Mouse (Mus musculus) ovary, postnatal 10 days (tissue): Measurements from ENCODE around the gene Mybph.

Experiments used
- DNase-seq: peaks from one replicate; pipeline ENCODE4 v3.0.0; 2022; ENCODE audit warnings: low spot score

Mybph gene

GRCm38 (mm10) chr1:134193126-134193525, at the start of gene Mybph:
Mybph (plus strand) TSS chr1:134193448.
- no peak for DNase-seq

DNA sequence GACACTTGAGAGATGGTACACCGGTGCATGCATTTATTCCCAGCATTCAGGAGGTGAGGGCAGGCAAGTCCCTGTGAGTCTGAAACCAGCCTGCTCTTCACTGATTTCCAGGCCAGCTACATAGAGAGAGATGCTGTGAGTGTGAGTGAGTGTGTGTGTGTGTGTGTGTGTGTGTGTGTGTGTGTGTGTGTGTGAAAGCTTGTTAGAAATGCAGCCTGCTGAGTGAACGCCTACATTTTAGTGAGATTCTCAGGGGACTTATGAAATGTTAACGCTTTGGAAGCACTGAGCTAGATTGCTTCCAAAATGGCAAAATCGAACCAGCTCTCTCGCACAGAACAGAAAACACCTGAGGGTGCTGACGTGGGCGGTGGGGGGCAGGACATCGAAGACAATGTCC, 47.2 kb upstream of the Mybph start:
- DNase-seq: no peak

DNA sequence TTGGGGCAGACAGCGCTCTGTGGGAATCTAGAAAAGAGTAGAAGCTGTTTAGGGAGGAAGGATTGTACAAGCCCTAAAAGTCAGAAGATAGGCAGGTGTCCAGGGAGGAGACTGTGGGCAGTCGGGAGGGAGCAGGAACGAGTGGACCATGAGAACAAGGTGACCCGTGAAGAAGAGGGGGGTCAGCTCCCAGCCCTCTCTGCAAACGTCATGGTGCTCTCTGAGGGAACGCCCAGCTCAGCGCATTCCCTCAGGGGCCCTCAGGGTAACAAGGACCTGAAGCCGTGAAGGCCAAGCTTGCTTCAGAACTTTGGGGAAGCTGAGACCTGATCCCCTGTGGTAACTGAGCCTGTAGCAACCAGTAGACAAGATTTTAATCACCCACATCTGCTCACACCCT, 43.2 kb upstream of the Mybph start:
- no peak for DNase-seq

GRCm38 (mm10) chr1:134150745-134151144, 42.5 kb upstream of the Mybph start:
- DNase-seq: no peak

GRCm38 (mm10) chr1:134151655-134152412, 41.4 kb upstream of the Mybph start:
- DNase-seq: peak; percentile 58

GRCm38 (mm10) chr1:134152626-134153590, 40.3 kb upstream of the Mybph start:
- no peak for DNase-seq

DNA sequence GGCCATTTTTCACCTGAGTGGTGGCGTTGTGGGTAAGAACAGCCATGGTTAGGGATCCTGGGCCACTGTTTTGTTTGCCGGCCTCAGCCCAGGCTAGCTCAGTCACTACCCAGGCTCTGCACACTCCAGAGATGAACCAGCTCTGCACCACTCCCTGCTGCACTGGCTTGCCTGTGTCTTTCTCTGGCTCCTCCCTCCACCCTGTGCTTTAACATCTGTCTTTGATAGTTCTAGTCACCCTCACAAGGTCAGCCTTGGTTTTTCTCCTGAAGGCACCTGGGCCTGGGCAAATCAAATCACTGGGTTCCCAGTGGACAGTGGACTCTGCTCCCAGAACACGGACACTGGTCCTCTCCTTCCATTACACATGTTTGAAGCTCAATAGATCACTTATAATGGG, 39.1 kb upstream of the Mybph start:
- DNase-seq: no peak

DNA sequence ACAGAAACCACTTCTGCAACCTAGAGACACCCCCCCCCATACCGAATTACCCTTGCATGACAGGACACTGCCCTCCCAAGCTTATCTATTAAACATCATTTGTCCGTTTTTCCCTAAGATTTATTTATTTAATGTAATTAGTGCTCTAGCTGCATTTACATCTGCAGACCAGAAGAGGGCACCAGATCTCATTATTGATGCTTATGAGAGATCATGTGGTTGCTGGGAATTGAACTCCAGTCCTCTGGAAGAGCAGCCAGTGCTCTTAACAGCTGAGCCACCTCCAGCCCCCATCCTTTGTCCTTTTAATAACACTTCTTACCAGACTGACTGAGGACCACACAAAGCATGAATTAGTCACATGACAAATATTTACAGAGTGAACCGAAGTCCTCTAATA, 38.6 kb upstream of the Mybph start:
- no peak for DNase-seq

DNA sequence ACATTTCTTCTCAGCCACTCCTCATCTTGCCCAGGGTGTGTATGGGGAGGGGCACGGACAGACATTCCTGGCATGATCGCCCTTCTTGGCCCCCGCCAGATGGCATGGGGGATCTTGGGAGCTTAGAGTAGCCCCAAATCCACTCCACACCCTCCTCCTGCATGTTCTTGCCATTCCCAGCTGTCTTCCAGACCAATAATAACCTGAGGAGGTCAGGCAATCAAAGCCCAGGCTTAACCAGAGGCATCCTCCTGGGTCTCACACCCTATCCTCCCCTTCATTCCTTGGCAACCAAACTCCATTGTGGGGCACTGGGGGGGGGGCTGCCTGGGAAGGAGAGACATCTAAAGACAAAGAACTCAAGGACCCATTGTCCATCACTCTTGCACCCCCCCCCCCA, 32.8 kb upstream of the Mybph start:
- DNase-seq: no peak

DNA sequence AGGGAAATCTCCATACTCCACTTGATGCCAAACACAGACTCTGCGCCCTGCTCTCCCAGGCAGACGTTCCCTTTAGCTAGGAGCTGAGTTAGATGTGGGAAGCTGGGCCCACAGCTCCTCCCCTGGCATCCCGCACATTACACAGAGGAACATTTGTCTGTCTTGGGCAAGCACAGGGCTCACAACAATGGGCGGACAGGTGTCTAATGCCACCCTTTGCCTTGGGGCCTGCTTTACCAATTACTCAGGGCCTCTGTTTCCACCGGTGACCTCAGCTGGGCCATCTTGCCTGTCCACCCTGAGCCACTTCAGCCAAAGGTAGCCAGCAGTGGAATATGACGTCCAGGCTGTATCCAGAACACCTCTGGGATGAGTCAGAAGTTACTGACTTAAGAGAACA, 31.8 kb upstream of the Mybph start:
- DNase-seq: no peak

- DNase-seq: no peak
Measured at GRCm38 (mm10) chr1:134162510-134163225, 30.6 kb upstream of the Mybph start.

GRCm38 (mm10) chr1:134163476-134163875, 29.8 kb upstream of the Mybph start:
- no peak for DNase-seq

DNA sequence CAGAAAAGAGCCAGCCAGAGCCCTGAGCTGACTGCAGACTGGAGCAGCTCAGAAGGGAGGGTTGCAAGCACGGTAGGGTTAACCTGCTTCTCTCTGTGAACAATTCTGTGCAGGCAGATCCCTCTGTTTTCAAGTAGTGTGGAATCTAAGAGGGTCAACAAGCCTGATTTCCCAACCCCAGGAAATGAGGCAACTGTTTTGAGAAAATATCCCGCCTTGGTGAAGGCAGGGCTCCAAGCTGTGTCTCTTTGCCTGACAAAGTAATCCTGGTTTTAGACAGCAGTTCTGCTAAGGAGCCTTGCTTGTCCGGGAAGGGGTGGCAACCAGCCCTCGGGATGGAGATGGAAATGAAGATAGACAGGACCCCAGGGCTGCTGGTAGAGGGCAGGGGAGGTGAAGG, 28.8 kb upstream of the Mybph start:
- DNase-seq: no peak

DNA sequence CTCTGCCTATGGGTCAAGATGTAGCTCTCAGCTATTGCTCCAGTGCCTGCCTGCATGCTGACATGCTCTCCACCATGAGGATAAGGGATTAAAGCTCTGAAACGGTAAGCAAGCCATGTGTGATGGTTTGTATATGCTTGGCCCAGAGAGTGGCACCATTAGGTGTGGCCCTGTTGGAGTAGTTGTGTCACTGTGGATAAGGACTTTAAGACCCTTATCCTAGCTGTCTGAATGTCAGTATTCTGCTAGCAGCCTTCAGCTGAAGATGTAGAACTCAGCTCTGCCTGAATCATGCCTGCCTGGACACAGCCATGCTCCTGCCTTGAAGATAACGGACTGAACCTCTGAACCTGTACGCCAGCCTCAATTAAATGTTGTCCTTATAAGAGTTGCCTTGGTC, 26.7 kb upstream of the Mybph start:
- DNase-seq: no peak

- DNase-seq: no peak
Measured at GRCm38 (mm10) chr1:134167416-134168305, 25.6 kb upstream of the Mybph start.

GRCm38 (mm10) chr1:134168567-134168966, 24.7 kb upstream of the Mybph start:
- DNase-seq: no peak

DNA sequence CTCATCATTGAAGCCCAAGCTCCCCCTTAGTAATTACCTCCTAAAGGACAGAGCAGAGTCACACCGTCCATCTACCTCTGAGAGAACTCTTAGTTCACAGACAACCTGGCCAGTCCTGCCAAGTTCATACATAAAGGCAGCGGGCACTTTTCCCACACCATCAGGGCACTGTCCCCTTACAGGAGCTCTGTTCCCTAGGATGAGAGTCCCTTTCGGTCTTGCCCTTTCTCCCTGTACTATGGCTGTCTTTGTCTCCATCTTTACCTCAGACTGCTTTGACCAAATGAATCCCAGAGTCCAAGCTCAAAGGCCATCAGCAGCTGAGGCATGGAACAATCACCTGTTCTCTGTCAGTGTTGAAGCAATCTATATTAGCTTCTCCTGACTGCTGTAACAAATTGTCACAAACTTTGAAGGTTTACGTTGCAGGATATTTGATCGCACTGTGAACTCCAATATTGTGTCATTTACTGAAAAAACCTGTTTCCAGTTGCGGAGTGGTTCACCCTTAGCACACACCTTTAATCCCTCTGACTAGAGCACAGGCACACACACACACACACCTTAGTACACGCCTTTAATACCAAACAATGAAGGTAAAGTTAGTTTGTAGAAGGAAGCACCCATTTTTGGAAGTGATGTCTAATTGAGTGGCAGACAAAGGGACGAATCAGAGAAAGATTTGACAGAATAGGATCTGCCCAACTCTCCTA, 24.1 kb upstream of the Mybph start:
- no peak for DNase-seq

DNA sequence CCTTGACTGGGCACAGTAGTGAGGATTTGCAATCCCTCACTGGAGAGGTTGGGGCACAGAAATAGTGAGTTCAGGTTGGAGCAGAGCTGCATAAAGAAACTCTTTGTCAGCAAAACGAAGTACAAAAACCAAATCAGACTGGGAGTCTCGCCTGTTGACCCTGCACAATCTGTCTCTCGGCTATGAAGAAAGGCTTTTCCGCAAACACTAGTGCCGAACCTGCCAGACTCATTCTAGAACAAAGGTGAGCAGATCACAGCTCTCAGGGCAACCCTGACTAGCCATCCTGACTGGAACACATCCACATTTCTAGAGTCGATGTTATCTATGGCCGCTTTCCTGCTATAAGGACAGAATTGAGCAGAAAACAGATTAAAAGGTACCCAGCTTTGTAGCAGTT, 20.2 kb upstream of the Mybph start:
- DNase-seq: no peak

DNA sequence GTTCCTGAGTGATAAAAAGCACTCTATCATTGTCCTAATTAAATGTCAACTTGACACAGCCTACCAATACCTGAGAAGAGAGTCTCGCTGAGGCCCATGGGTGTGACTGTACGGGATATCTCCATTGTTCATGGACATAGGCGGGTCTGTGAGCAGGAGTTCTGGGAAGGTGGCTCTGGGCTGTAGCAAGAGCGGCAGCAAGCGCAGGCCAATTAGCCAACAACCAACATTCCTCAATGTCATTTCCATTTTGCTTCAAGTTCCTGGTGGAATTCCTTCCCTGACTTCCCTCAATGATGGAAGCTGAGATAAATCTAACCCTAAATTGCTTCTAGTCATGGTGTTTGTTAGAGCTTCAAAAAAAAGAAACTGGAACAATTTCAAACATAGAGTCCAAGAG, 15.3 kb upstream of the Mybph start:
- DNase-seq: no peak

- DNase-seq: no peak
Measured at GRCm38 (mm10) chr1:134182025-134182424, 11.2 kb upstream of the Mybph start, which contains the start of gene Chil1. Chil1 (plus strand) TSS chr1:134182176.

- no peak for DNase-seq
Measured at GRCm38 (mm10) chr1:134184089-134184488, 9.2 kb upstream of the Mybph start.
